Mouse (Mus musculus) midbrain, embryonic 14.5 days (tissue): ENCODE results near the gene Gemin2. TPM values are rescaled to one million over a fixed set of nuclear protein-coding genes. Genes with fewer than 3 reads are reported as not detected.

Experiments
- ATAC-seq: fragments of 200-750 bp; cut with Nextera tagmentation; 2 replicates; pipeline ENCODE4 v1.8.0; 2017; ENCODE audit warnings: moderate number of reproducible peaks, moderate library complexity; ENCODE audit not compliant: low FRiP score, low TSS enrichment
- DNase-seq: peaks from one replicate; pipeline ENCODE4 v3.0.0-alpha.2; 2015
- H3K27ac ChIP-seq: fragments of 300-500 bp; sonication (generic); replicated peaks from 2 replicates; pipeline ENCODE4 v1.5.1; 2014; ENCODE audit warnings: mild to moderate bottlenecking, low read depth, low read length, moderate library complexity
- H3K27me3 ChIP-seq: fragments of 300-500 bp; sonication (generic); 2 replicates; pipeline ENCODE4 v1.6.1; 2014; ENCODE audit warnings: low read length, control low read depth, mixed read lengths; ENCODE audit not compliant: control insufficient read depth, insufficient read depth
- H3K36me3 ChIP-seq: fragments of 300-500 bp; sonication (generic); 2 replicates; pipeline ENCODE4 v1.6.1; 2014; ENCODE audit warnings: low read length, control low read depth; ENCODE audit not compliant: control insufficient read depth, insufficient read depth
- H3K4me1 ChIP-seq: fragments of 300-500 bp; sonication (generic); 2 replicates; pipeline ENCODE4 v1.6.1; 2014; ENCODE audit warnings: mild to moderate bottlenecking, antibody characterized with exemption, low read length, control low read depth; ENCODE audit not compliant: control insufficient read depth, insufficient read depth
- H3K4me2 ChIP-seq: fragments of 300-500 bp; sonication (generic); 2 replicates; pipeline ENCODE4 v1.6.1; 2014; ENCODE audit warnings: mild to moderate bottlenecking, low read length, moderate library complexity
- H3K4me3 ChIP-seq: fragments of 300-500 bp; sonication (generic); replicated peaks from 2 replicates; pipeline ENCODE4 v1.5.1; 2014; ENCODE audit warnings: low read depth, low read length
- H3K9ac ChIP-seq: fragments of 300-500 bp; sonication (generic); replicated peaks from 2 replicates; pipeline ENCODE4 v1.6.1; 2014; ENCODE audit warnings: mild to moderate bottlenecking, low read length, moderate library complexity
- H3K9me3 ChIP-seq: fragments of 300-500 bp; sonication (generic); 2 replicates; pipeline ENCODE4 v1.6.1; 2016; ENCODE audit warnings: low read length, control low read depth, mixed read lengths; ENCODE audit not compliant: control insufficient read depth
- WGBS: fragments of 180-500 bp; shearing (Covaris S2); extraction: QIAGEN DNeasy Blood & Tissue Kit; methylation state at CpG from one replicate; pipeline ENCODE4 v1.1.7; 2014; 5-methylcytosine and 5-hydroxymethylcytosine counted together
- polyA plus RNA-seq: library from polyadenylated mRNA; unstranded; fragments of >200 nt; fragmentation: Nextera tagmentation; extraction: Ambion mirVana; gene quantifications from 2 replicates; pipeline ENCODE4 v1.2.1, GENCODE M21; 2014

Gemin2 gene
- polyA plus RNA-seq, 1 experiment from 2014 or later = 12.7 TPM

DNA sequence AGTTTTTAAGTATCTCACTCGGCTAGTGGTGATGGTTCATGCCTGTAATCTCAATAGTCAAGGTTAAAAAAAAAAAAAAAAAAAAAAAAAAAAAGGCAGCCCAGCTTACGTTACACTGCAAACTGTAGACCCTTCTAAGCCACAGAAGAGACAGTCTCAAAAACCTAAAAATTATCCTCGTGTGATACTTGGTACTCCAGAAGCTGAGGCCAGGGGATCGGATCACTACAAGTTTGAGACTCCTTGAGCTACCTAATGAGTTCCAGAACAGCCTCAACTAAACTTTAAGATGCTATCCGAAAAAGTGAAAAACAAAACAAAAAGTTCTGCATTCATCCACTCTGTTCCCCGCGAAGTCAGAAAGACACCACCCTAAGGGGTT lies 492 bp upstream of the Gemin2 start:
- Histone ChIP-seq H3K36me3 (peaks cover 5% of the 10 kb centered on the region; the same call in 1 of the 2 replicates), H3K4me3 (peak overlapping the region; percentile 61), H3K9ac (no peak overlapping the region), H3K9me3 (no peaks in the 10 kb centered on the region), H3K4me2 (peak overlapping the region; percentile 63), H3K4me1 (peaks cover 15% of the 10 kb centered on the region), H3K27ac (no peak overlapping the region), H3K27me3 (no peaks in the 10 kb centered on the region)
- 3% methylated on average over 7 of the region's 7 CpGs for WGBS
- DNase-seq (peak; percentile 25), ATAC-seq (no peak)

DNA sequence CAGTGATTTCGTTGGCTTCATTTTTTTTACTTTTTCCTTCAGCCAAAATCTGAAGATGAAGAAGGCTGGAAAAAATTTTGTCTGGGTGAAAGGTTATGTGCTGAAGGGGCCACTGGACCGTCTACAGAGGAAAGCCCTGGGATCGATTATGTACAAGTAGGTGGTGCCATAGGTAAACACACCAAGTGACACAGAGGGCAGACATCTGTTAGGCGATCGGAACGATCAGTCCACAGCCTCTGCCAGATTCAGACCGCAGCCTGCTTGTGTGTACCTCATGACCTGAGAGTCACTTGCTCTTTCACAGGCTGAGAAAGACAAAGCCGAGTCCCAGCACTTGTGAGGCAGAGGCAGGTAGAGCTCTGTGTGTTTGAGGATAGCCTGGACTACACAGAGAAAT lies 4.8 kb downstream of the Gemin2 start:
- WGBS = 93% methylated on average over 8 of the region's 8 CpGs
- no peak for DNase-seq

DNA sequence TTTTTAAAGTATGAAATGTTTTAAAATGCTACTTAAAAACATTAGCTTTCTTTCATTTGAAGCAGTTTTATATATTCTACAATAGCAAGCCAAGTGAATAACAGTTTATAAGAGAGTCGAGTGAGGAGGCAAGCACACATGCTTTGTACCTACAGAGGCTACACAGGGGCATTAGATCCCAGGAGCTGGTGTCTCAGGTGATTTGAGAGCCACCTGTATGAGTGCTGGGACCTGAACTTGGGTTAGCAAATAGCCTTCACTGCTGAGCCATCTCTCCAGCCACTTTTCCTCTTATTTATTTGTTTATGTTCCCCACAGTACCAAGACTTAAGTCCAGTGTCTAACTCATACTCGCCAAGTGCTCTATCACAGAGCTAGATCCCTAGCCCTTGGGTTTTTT lies 6.7 kb downstream of the Gemin2 start:
- DNase-seq (no peak), ATAC-seq (no peak)
- H3K9ac ChIP-seq = no peak overlapping the region
- H3K9me3 ChIP-seq = no peaks in the 10 kb centered on the region
- no peaks in the 10 kb centered on the region for H3K4me1 ChIP-seq
- H3K4me2 ChIP-seq = no peak overlapping the region
- H3K27ac ChIP-seq = no peak overlapping the region
- 87% methylated on average over 2 of the region's 2 CpGs for WGBS
- H3K4me3 ChIP-seq = no peak overlapping the region
- H3K27me3 ChIP-seq = no peaks in the 10 kb centered on the region
- H3K36me3 ChIP-seq = peaks cover 41% of the 10 kb centered on the region

More for the DNA sequence above, 4.8 kb downstream of the Gemin2 start:
- no peak overlapping the region for H3K4me2 ChIP-seq
- no peaks in the 10 kb centered on the region for H3K4me1 ChIP-seq
- H3K9me3 ChIP-seq = no peaks in the 10 kb centered on the region
- no peak overlapping the region for H3K9ac ChIP-seq
- no peak overlapping the region for H3K27ac ChIP-seq
- no peak for ATAC-seq
- no peak overlapping the region for H3K4me3 ChIP-seq
- H3K36me3 ChIP-seq = peaks cover 38% of the 10 kb centered on the region
- H3K27me3 ChIP-seq = no peaks in the 10 kb centered on the region

DNA sequence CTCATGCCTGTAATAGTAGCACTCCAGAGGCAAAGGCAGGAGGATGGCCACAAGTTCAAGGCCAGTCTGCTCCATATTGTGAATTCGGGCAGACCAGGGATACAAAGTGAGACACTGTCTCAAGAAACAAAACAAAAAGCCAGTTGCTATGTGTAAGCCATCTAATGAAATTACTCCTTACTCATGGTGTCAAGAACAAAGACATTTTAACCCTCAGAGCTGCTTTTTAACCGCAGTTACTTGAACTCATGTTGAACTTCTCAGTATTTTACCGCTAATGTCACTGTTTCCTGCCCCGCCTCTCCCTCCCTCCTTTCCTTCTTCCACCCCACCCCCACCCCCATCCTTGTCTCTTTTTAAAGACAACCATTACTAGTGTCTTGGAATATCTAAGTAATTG lies 8.1 kb downstream of the Gemin2 start:
- ATAC-seq (no peak), DNase-seq (no peak)
- 96% methylated on average over 4 of the region's 4 CpGs for WGBS
- no peak overlapping the region for H3K27ac ChIP-seq
- H3K36me3 ChIP-seq = peaks cover 49% of the 10 kb centered on the region
- no peaks in the 10 kb centered on the region for H3K27me3 ChIP-seq
- H3K4me1 ChIP-seq = no peaks in the 10 kb centered on the region
- no peak overlapping the region for H3K4me2 ChIP-seq
- H3K9me3 ChIP-seq = no peaks in the 10 kb centered on the region
- H3K4me3 ChIP-seq = no peak overlapping the region
- H3K9ac ChIP-seq = no peak overlapping the region

DNA sequence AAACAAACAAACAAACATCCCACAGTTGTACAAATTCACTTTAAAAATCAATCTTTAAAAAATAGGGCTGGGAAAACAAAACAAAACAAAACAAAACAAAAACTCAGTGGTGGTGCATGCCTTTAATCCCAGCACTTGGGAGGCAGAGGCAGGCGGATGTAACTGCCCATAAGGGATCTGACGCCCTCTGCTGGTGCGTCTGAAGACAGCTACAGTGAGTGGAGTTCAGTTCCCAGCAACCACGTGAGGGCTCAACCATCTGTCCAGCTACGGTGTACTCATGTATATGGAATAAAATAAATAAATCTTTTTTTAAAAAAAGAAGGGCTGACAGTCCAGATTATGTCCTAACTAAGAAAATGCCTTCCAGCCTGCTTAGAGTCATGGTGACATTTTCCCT lies 18.9 kb downstream of the Gemin2 start:
- Histone ChIP-seq H3K27me3 (no peaks in the 10 kb centered on the region), H3K36me3 (peaks cover 10% of the 10 kb centered on the region; the same call in 1 of the 2 replicates), H3K9me3 (no peaks in the 10 kb centered on the region), H3K9ac (no peak overlapping the region), H3K4me3 (no peak overlapping the region), H3K27ac (no peak overlapping the region), H3K4me2 (no peak overlapping the region), H3K4me1 (no peaks in the 10 kb centered on the region)
- 66% methylated on average over 5 of the region's 5 CpGs for WGBS
- ATAC-seq (no peak), DNase-seq (no peak)

DNA sequence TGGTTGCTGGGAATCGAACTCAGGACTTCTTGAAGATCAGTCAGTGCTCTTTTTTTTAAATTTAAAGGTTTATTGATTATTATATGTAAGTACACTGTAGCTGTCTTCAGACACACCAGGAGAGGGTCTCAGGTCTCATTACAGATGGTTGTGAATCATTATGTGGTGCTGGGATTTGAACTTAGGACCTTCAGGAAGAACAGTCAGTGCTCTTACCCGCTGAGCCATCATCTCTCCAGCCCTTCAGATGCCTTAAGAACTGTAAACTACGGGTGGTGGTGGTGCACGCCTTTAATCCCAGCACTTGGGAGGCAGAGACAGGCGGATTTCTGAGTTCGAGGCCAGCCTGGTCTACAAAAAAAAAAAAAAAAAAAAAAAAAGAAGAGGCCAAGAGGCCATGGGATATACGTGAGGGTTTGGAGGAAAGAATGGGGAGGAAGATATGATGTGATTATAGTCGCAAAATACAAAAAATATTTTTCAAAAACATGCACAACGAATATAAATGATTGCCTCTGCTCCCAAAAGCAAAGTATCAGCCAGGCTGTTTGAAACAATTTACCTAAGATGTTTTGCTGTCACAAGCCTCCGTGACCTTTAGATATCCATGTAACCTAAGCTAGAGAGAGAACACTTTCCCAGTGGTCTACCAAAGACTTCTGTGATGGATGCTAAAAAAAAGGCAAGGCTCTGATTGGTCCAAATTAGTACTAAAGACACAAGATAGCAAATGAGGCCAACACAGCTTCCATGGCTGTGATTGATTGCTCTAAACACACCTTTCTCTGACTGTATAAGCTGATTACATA lies 26.2 kb downstream of the Gemin2 start:
- H3K4me2 ChIP-seq = peak overlapping the region; percentile 28; the same call in 1 of the 2 replicates
- H3K4me1 ChIP-seq = no peaks in the 10 kb centered on the region
- 71% methylated on average over 10 of the region's 10 CpGs for WGBS
- no peak overlapping the region for H3K4me3 ChIP-seq
- DNase-seq (peak; percentile 8), ATAC-seq (no peak)
- H3K9ac ChIP-seq = no peak overlapping the region
- no peak overlapping the region for H3K27ac ChIP-seq
- H3K9me3 ChIP-seq = no peaks in the 10 kb centered on the region
- H3K36me3 ChIP-seq = peaks cover 29% of the 10 kb centered on the region
- no peaks in the 10 kb centered on the region for H3K27me3 ChIP-seq

DNA sequence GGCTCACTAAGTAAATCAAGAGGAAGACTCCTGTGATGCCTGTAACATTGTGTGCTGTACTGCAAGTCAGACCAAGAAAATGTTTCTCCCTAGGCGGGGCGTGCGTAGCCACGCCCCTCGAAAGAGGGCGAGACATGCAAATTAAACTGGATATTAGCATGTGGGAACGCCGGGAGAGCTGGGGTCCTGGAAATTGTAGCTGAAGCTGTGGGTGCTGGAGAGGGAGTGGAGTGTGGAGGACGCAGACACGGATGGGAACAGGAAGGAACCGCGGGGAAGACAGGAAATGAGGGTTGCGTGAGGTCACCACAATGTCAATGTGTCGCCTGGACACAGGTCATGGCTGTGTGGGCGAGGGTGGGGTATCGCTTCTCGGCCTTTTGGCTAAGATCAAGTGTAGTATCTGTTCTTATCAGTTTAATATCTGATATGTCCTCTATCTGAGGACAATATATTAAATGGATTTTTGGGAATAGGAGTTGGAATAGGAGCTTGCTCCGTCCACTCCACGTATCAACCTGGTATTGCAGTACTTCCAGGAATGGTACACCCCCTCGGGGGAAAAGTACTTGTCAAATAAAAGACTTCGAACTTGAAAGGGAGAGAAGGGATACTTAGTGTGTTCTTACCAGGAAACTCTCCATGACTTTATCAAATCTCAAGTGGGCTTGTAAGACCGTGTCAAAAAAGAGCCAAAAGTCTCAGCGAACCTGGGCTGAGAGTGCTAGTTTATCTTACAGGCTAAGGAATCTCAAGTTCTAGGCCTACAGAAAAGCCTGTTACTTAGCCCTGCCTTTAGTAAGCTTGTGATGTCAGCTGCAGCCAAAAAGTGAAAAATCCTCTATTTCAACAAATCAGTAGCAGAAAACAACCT lies 27.0 kb downstream of the Gemin2 start:
- WGBS = 4% methylated on average over 23 of the region's 23 CpGs
- peaks cover 37% of the 10 kb centered on the region for H3K36me3 ChIP-seq
- peak overlapping the region; percentile 28; the same call in 1 of the 2 replicates for H3K27ac ChIP-seq
- H3K9ac ChIP-seq = no peak overlapping the region
- no peaks in the 10 kb centered on the region for H3K27me3 ChIP-seq
- ATAC-seq (peak; percentile 69; the same call in 1 of the 2 replicates), DNase-seq (peak; percentile 62)
- H3K9me3 ChIP-seq = no peaks in the 10 kb centered on the region
- no peaks in the 10 kb centered on the region for H3K4me1 ChIP-seq
- H3K4me2 ChIP-seq = peak overlapping the region; percentile 28
- H3K4me3 ChIP-seq = no peak overlapping the region

DNA sequence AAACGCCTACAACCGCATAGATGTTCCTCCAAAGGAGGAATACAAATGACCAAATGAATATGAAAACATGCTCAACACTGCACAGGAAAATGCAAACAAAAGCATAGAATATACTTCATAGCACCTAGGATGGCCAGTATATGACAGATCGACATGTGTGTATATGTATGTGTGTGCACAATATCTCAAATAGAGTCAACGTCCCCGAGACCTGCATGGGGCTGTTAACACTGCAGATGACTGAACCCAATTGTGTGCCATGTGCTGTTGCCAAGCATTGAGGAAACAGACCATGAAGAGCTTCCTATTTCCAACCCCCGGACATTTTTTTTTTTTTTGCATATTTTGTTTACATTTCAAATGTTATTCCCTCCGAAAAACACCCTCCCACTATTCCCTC lies 27.7 kb downstream of the Gemin2 start:
- Histone ChIP-seq H3K4me1 (no peaks in the 10 kb centered on the region), H3K9me3 (no peaks in the 10 kb centered on the region), H3K4me2 (no peak overlapping the region), H3K4me3 (no peak overlapping the region), H3K27ac (no peak overlapping the region), H3K36me3 (peaks cover 43% of the 10 kb centered on the region), H3K27me3 (no peaks in the 10 kb centered on the region), H3K9ac (no peak overlapping the region)
- WGBS = 39% methylated on average over 7 of the region's 7 CpGs
- ATAC-seq (no peak), DNase-seq (no peak)
